Mouse (Mus musculus) heart, postnatal 0 days (tissue): ENCODE measurements at regions not wholly inside any gene's neighbourhood (a gene's known extent, or its start where the extent isn't known, plus 50 kb on each side); places are given as distances from the start of the nearest gene placed in this dataset.
A peak's percentile ranks its signal among the peaks of the same experiment; 100 is the strongest.

Source experiments
- ATAC-seq: fragments of 200-750 bp; cut with Nextera tagmentation; 2 replicates; pipeline ENCODE4 v1.8.0; 2017; ENCODE audit warnings: low read depth, moderate number of reproducible peaks, moderate library complexity; ENCODE audit not compliant: insufficient read depth
- DNase-seq: peaks from one replicate; pipeline ENCODE4 v3.0.0-alpha.2; 2016; ENCODE audit warnings: low spot score
- H3K27ac ChIP-seq: fragments of 300-500 bp; sonication (generic); 2 replicates; pipeline ENCODE4 v1.5.1; 2014; ENCODE audit warnings: low read depth, mild to moderate bottlenecking
- H3K27me3 ChIP-seq: fragments of 300-500 bp; sonication (generic); 2 replicates; pipeline ENCODE4 v1.6.1; 2014; ENCODE audit warnings: low read length, mixed read lengths; ENCODE audit not compliant: control insufficient read depth, insufficient read depth
- H3K36me3 ChIP-seq: fragments of 300-500 bp; sonication (generic); replicated peaks from 2 replicates; pipeline ENCODE4 v1.6.1; 2014; ENCODE audit warnings: low read length, mixed read lengths; ENCODE audit not compliant: control insufficient read depth, insufficient read depth
- H3K4me1 ChIP-seq: fragments of 300-500 bp; sonication (generic); 2 replicates; pipeline ENCODE4 v1.6.1; 2014; ENCODE audit warnings: antibody characterized with exemption; ENCODE audit not compliant: control insufficient read depth, insufficient read depth
- H3K4me2 ChIP-seq: fragments of 300-500 bp; sonication (generic); 2 replicates; pipeline ENCODE4 v1.6.1; 2014; ENCODE audit warnings: low read depth, mild to moderate bottlenecking, low read length, moderate library complexity
- H3K4me3 ChIP-seq: fragments of 300-500 bp; sonication (generic); 2 replicates; pipeline ENCODE4 v1.5.1; 2014; ENCODE audit warnings: low read depth, low read length
- H3K9ac ChIP-seq: fragments of 300-500 bp; sonication (generic); replicated peaks from 2 replicates; pipeline ENCODE4 v1.6.1; 2014; ENCODE audit warnings: low read depth, low read length, mixed read lengths
- H3K9me3 ChIP-seq: fragments of 300-500 bp; sonication (generic); replicated peaks from 2 replicates; pipeline ENCODE4 v1.6.1; 2016; ENCODE audit warnings: low read length; ENCODE audit not compliant: control insufficient read depth
- CTCF ChIP-seq: IDR thresholded peaks from 2 replicates; pipeline ENCODE4 v1.5.1; 2016; ENCODE audit warnings: antibody characterized with exemption, control low read depth, low read depth
- EP300 ChIP-seq: IDR thresholded peaks from 2 replicates; pipeline ENCODE4 v1.6.1; 2016; ENCODE audit warnings: antibody characterized with exemption, low read depth
- WGBS: fragments of 180-500 bp; shearing (Covaris S2); extraction: QIAGEN DNeasy Blood & Tissue Kit; methylation state at CpG from one replicate; pipeline ENCODE4 v1.1.7; 2014; 5-methylcytosine and 5-hydroxymethylcytosine counted together

GRCm38 (mm10) chr4:29282169-29282568 lies 469.2 kb downstream of the Epha7 start:
- Histone ChIP-seq H3K4me3 (no peak overlapping the region), H3K27ac (no peak overlapping the region), H3K4me2 (0 out of 2 replicates have a peak overlapping the region, but pooled peaks have one; percentile 8), H3K9ac (no peak overlapping the region), H3K36me3 (no peaks in the 10 kb centered on the region), H3K4me1 (no peaks in the 10 kb centered on the region), H3K9me3 (no peaks in the 10 kb centered on the region), H3K27me3 (no peaks in the 10 kb centered on the region)
- DNase-seq (no peak), ATAC-seq (no peak)
- WGBS, result 59% methylated on average over 5 of the region's 5 CpGs
- TF ChIP-seq EP300 (no peak), CTCF (no peak)

GRCm38 (mm10) chr4:29301348-29301747 lies 488.4 kb downstream of the Epha7 start:
- Histone ChIP-seq H3K9me3 (no peaks in the 10 kb centered on the region), H3K4me1 (no peaks in the 10 kb centered on the region), H3K4me2 (no peak overlapping the region), H3K27me3 (no peaks in the 10 kb centered on the region), H3K27ac (no peak overlapping the region), H3K9ac (no peak overlapping the region), H3K4me3 (no peak overlapping the region), H3K36me3 (no peaks in the 10 kb centered on the region)
- TF ChIP-seq EP300 (no peak), CTCF (peak; percentile 69)
- ATAC-seq (no peak), DNase-seq (no peak)
- WGBS, result 13% methylated on average over 1 of the region's 1 CpGs

GRCm38 (mm10) chr4:29303951-29304350 lies 491.0 kb downstream of the Epha7 start:
- H3K27me3 ChIP-seq, result no peaks in the 10 kb centered on the region
- TF ChIP-seq EP300, result no peak
- TF ChIP-seq CTCF, result no peak
- H3K27ac ChIP-seq, result no peak overlapping the region

GRCm38 (mm10) chr4:29307245-29307644 lies 494.3 kb downstream of the Epha7 start:
- 88% methylated on average over 1 of the region's 1 CpGs for WGBS

More at GRCm38 (mm10) chr4:29303951-29304350, 491.0 kb downstream of the Epha7 start:
- DNase-seq (no peak), ATAC-seq (no peak)
- Histone ChIP-seq H3K4me3 (no peak overlapping the region), H3K9ac (no peak overlapping the region), H3K36me3 (no peaks in the 10 kb centered on the region), H3K9me3 (no peaks in the 10 kb centered on the region), H3K4me2 (no peak overlapping the region), H3K4me1 (no peaks in the 10 kb centered on the region)

GRCm38 (mm10) chr4:29323921-29324320 lies 511.0 kb downstream of the Epha7 start:
- TF ChIP-seq EP300 (no peak), CTCF (no peak)
- H3K4me2 ChIP-seq, result no peak overlapping the region
- no peaks in the 10 kb centered on the region for H3K36me3 ChIP-seq
- no peak overlapping the region for H3K27ac ChIP-seq
- H3K9ac ChIP-seq, result no peak overlapping the region
- ATAC-seq (no peak), DNase-seq (no peak)
- H3K4me1 ChIP-seq, result no peaks in the 10 kb centered on the region
- H3K9me3 ChIP-seq, result no peaks in the 10 kb centered on the region
- no peak overlapping the region for H3K4me3 ChIP-seq
- no peaks in the 10 kb centered on the region for H3K27me3 ChIP-seq
- WGBS, result 84% methylated on average over 6 of the region's 6 CpGs

More at GRCm38 (mm10) chr4:29307245-29307644, 494.3 kb downstream of the Epha7 start:
- ATAC-seq (no peak), DNase-seq (no peak)
- TF ChIP-seq EP300 (no peak), CTCF (no peak)
- Histone ChIP-seq H3K27ac (no peak overlapping the region), H3K9me3 (no peaks in the 10 kb centered on the region), H3K36me3 (no peaks in the 10 kb centered on the region), H3K9ac (no peak overlapping the region), H3K4me3 (no peak overlapping the region), H3K4me1 (no peaks in the 10 kb centered on the region), H3K4me2 (no peak overlapping the region), H3K27me3 (no peaks in the 10 kb centered on the region)

GRCm38 (mm10) chr4:29329145-29329544 lies 516.2 kb downstream of the Epha7 start:
- H3K9me3 ChIP-seq, result no peaks in the 10 kb centered on the region
- H3K36me3 ChIP-seq, result no peaks in the 10 kb centered on the region
- no peak for TF ChIP-seq CTCF
- no peak for TF ChIP-seq EP300
- no peaks in the 10 kb centered on the region for H3K4me1 ChIP-seq
- DNase-seq, result no peak
- ATAC-seq, result no peak
- H3K4me3 ChIP-seq, result no peak overlapping the region
- H3K27me3 ChIP-seq, result no peaks in the 10 kb centered on the region
- no peak overlapping the region for H3K27ac ChIP-seq
- no peak overlapping the region for H3K9ac ChIP-seq
- H3K4me2 ChIP-seq, result no peak overlapping the region
- 35% methylated on average over 2 of the region's 2 CpGs for WGBS
